Mouse (Mus musculus) liver, embryonic 14.5 days (tissue): Measurements from ENCODE around the gene Dmrtc2. TPM values are rescaled to one million over a fixed set of nuclear protein-coding genes. Genes with fewer than 3 reads are reported as not detected.
"Not testable (repeated sequence)": the region's sequence is repeated elsewhere in the genome, so short reads cannot be mapped to it uniquely, and the experiment has no call there.

Source experiments
- ATAC-seq: fragments of 200-750 bp; cut with Nextera tagmentation; 2 replicates; pipeline ENCODE4 v1.8.0; 2017; ENCODE audit warnings: moderate number of reproducible peaks, mild to moderate bottlenecking, moderate library complexity; ENCODE audit not compliant: insufficient read depth
- DNase-seq, 3 experiments: peaks; one replicate each; pipeline ENCODE4 v3.0.0-alpha.2; 2012 to 2013; ENCODE audit warnings: low read depth in 3 of 3, low spot score in 3 of 3
- H3K27ac ChIP-seq: fragments of 300-500 bp; sonication (generic); 2 replicates; pipeline ENCODE4 v1.5.1; 2014; ENCODE audit warnings: moderate library complexity, mild to moderate bottlenecking, control low read depth, inconsistent platforms
- H3K27me3 ChIP-seq: fragments of 300-500 bp; sonication (generic); 2 replicates; pipeline ENCODE4 v1.6.1; 2014; ENCODE audit warnings: mild to moderate bottlenecking, low read length, moderate library complexity; ENCODE audit not compliant: control insufficient read depth, insufficient read depth
- H3K36me3 ChIP-seq: fragments of 300-500 bp; sonication (generic); replicated peaks from 2 replicates; pipeline ENCODE4 v1.6.1; 2014; ENCODE audit warnings: low read depth; ENCODE audit not compliant: control insufficient read depth, insufficient read depth
- H3K4me1 ChIP-seq, 2 experiments: fragments of 200-500 bp in 1 of 2; fragments of 300-500 bp in 1 of 2; sonication (generic) in 1 of 2; replicated peaks; 2 replicates each; pipeline ENCODE4 v1.6.1; 2012 to 2014; ENCODE audit warnings: antibody characterized with exemption in 1 of 2, inconsistent platforms in 1 of 2, low read length in 1 of 2; ENCODE audit not compliant: control insufficient read depth in 2 of 2, insufficient read depth in 2 of 2
- H3K4me2 ChIP-seq: fragments of 300-500 bp; sonication (generic); 2 replicates; pipeline ENCODE4 v1.6.1; 2014; ENCODE audit warnings: low read depth, mild to moderate bottlenecking, control low read depth, moderate library complexity
- H3K4me3 ChIP-seq, 2 experiments: fragments of 200-500 bp in 1 of 2; fragments of 300-500 bp in 1 of 2; sonication (generic) in 1 of 2; 2 replicates each; pipeline ENCODE4 v1.5.1; 2012 to 2014; ENCODE audit warnings: low read depth in 2 of 2, low read length in 2 of 2, mild to moderate bottlenecking in 2 of 2, control low read depth in 1 of 2, inconsistent platforms in 1 of 2, moderate library complexity in 1 of 2; ENCODE audit not compliant: insufficient read depth in 1 of 2
- H3K9ac ChIP-seq: fragments of 300-500 bp; sonication (generic); replicated peaks from 2 replicates; pipeline ENCODE4 v1.6.1; 2014; ENCODE audit warnings: mild to moderate bottlenecking, control low read depth, moderate library complexity
- H3K9me3 ChIP-seq: fragments of 300-500 bp; sonication (generic); 2 replicates; pipeline ENCODE4 v1.6.1; 2016; ENCODE audit warnings: low read length, mixed read lengths; ENCODE audit not compliant: control insufficient read depth
- CTCF ChIP-seq: IDR thresholded peaks from 2 replicates; pipeline ENCODE4 v1.5.1; 2016; ENCODE audit warnings: antibody characterized with exemption, low read depth, control low read depth
- EP300 ChIP-seq: IDR thresholded peaks from 2 replicates; pipeline ENCODE4 v1.6.1; 2016; ENCODE audit warnings: antibody characterized with exemption, low read depth
- WGBS: fragments of 180-500 bp; shearing (Covaris S2); extraction: QIAGEN DNeasy Blood & Tissue Kit; methylation state at CpG from one replicate; pipeline ENCODE4 v1.1.7; 2014; ENCODE audit not compliant: insufficient replicate concordance; 5-methylcytosine and 5-hydroxymethylcytosine counted together
- polyA plus RNA-seq, 2 experiments: library from polyadenylated mRNA; depleted of rRNA in 1 of 2; stranded (reverse) in 1 of 2; unstranded in 1 of 2; fragments of >200 nt; fragmentation: Nextera tagmentation in 1 of 2; extraction: Ambion mirVana in 1 of 2; gene quantifications; 2 replicates each; pipeline versions ENCODE4 v1.2.1 to v1.2.3; 2012 to 2014

Gene Dmrtc2
- polyA plus RNA-seq, 2 experiments, result not detected

DNA sequence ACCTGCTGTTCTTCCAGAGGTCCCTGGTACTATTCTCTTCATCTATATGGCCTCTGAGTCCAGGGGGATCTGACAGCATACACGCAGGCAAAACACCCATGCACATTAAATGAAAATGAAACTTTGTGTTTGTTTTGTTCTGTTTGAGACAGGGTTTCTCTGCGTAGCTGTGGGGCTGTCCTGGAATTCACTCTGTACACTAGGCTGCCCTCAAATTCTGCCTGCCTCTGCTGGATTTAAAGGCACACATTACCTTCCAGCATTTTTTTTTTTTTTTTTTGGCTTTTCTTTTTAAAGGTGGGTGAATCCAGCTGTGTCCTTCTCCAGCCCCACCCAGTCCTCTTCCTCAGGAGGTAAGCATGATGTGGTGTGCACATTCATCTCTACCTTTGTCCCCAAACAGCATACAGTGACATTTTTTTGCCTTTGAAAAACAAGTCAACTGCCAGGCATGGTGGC, 22.3 kb downstream of the Dmrtc2 start:
- no peak overlapping the region for H3K4me2 ChIP-seq
- H3K27ac ChIP-seq, result peak overlapping the region; percentile 3; the same call in 1 of the 2 replicates
- DNase-seq (no peak), ATAC-seq (no peak)
- peaks cover 32% of the 10 kb centered on the region for H3K36me3 ChIP-seq
- no peak overlapping the region for H3K9ac ChIP-seq
- 66% methylated on average over 2 of the region's 2 CpGs for WGBS
- H3K27me3 ChIP-seq, result no peaks in the 10 kb centered on the region
- no peak for TF ChIP-seq CTCF
- no peak for TF ChIP-seq EP300
- H3K9me3 ChIP-seq, result no peaks in the 10 kb centered on the region
- H3K4me1 ChIP-seq, result peaks cover 0 to 5% of the 10 kb centered on the region in 2 experiments; a peak in 2 of 4 replicates
- H3K4me3 ChIP-seq, result no peak overlapping the region

DNA sequence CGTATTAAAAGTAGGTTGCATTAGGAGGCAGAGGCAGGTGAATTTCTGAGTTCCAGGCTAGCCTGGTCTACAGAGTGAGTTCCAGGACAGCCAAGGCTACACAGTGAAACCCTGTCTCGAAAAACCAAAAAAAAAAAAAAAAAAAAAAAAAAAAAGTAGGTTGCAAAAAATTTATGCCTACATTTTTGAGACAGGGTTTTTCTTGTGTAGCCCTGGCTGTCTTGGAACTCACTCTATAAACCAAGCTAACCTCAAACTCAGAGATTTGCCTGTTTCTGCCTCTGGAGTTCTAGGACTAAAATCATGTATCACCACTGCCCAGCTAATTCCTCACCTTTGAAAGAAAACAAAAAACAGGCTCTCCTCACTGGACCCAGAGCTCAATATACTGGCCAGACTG, 25.9 kb downstream of the Dmrtc2 start:
- not testable (repeated sequence) for H3K4me3 ChIP-seq, H3K9me3 ChIP-seq, H3K36me3 ChIP-seq, ATAC-seq, H3K27ac ChIP-seq, DNase-seq, H3K4me2 ChIP-seq, H3K4me1 ChIP-seq, H3K27me3 ChIP-seq, H3K9ac ChIP-seq
- WGBS, result 64% methylated on average over 2 of the region's 2 CpGs

DNA sequence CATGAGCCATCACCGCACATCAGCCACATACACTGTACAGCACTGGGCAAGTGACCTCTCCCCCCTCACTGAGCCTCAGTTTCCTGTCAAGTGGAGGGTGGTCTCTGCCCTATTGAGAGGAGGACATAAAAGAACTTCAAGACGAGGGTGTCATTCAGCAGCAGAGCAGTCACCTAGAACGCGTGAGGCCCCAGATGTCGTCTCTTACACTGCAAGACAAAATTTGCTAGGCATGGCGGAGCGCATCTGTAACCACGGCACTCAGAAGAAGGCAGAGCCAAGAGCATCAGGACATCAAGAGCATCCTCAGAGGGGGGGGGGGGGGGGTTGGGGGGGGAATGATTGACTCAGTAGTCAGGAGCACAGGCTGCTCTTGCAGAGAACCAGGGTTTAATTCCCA, 26.4 kb downstream of the Dmrtc2 start:
- 83% methylated on average over 8 of the region's 8 CpGs for WGBS
- Histone ChIP-seq H3K9ac (no peak overlapping the region), H3K27ac (no peak overlapping the region), H3K4me1 (no peaks in the 10 kb centered on the region), H3K36me3 (no peaks in the 10 kb centered on the region), H3K9me3 (no peaks in the 10 kb centered on the region), H3K27me3 (no peaks in the 10 kb centered on the region), H3K4me3 (no peak overlapping the region), H3K4me2 (no peak overlapping the region)
- TF ChIP-seq CTCF (no peak), EP300 (no peak)
- ATAC-seq (no peak), DNase-seq (no peak)

DNA sequence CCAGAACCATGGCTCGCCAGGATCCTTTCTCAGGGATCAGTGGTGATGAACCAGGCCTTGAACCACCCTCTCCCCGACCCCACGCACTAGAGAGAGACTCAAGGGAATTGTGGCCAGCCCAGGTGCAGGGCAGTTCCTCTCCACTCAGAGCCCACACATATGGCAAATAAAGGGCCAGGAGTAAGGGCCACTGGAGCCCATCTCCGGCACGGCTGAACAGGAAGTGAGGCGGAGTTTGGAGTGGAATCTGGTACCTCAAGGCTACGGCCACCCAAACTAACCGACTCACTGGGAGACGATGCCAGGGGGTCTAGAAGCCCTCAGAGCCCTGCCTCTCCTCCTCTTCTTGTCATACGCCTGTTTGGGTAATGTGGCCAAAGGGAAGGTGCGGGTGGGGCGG, 27.4 kb downstream of the Dmrtc2 start, which contains the start of gene Cd79a:
Cd79a (plus strand) TSS at position 158 of the 400 bp plus-strand sequence.
- H3K4me2 ChIP-seq, result no peak within 1 kb of the TSS
- no peak for TF ChIP-seq CTCF
- TF ChIP-seq EP300, result no peak
- H3K9ac ChIP-seq, result no peak within 1 kb of the TSS
- DNase-seq, result no peak
- WGBS, result 56% methylated on average over 12 of the region's 12 CpGs
- H3K27me3 ChIP-seq, result no peaks in the 10 kb centered on the region
- no peak within 1 kb of the TSS for H3K4me3 ChIP-seq
- peaks cover 6% of the 10 kb centered on the region in 2 experiments for H3K4me1 ChIP-seq
- no peak for ATAC-seq
- no peak within 1 kb of the TSS for H3K27ac ChIP-seq
- H3K36me3 ChIP-seq, result no peaks in the 10 kb centered on the region
- H3K9me3 ChIP-seq, result no peaks in the 10 kb centered on the region

DNA sequence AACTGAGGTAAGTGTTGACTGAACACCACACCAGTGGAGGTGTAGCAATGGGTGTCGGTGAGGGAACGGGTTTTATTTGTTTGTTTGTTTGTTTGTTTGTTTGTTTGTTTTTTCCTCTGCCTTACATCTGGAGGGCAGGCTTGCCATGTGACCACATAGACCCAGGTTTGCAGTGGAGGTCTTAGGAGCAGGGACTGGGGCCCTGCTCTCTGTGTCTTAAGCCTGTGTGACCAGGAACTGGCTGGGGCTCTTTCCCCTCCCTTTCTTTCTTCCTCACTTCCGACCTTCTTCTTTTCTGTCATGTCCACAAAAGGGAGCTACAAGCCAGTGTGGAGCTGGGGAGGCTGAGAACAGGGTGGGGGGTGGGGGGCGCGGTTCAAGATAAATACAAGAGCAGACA, 28.1 kb downstream of the Dmrtc2 start:
- no peak for DNase-seq
- no peak overlapping the region for H3K4me3 ChIP-seq
- no peak for ATAC-seq
- no peak overlapping the region for H3K9ac ChIP-seq
- H3K27ac ChIP-seq, result no peak overlapping the region
- H3K27me3 ChIP-seq, result no peaks in the 10 kb centered on the region
- H3K4me2 ChIP-seq, result no peak overlapping the region
- TF ChIP-seq CTCF (no peak), EP300 (no peak)
- no peaks in the 10 kb centered on the region for H3K36me3 ChIP-seq
- peaks cover 10 to 11% of the 10 kb centered on the region in 2 experiments for H3K4me1 ChIP-seq
- 62% methylated on average over 5 of the region's 5 CpGs for WGBS
- no peaks in the 10 kb centered on the region for H3K9me3 ChIP-seq

DNA sequence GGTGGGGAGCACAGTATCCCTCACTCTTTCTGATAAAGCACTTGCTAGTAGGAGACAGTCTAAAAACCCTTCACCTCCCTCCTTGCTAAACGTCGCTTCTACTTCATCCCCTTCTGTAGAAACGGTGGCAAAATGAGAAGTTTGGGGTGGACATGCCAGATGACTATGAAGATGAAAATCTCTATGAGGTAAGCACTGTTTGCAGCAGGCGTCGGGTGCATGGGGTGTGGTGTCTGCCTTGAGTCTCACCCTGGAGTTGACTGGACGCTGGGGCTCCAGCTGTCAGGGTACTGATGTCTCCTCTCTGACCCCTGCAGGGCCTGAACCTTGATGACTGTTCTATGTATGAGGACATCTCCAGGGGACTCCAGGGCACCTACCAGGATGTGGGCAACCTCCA, 31.3 kb downstream of the Dmrtc2 start:
- no peak for ATAC-seq
- no peak overlapping the region for H3K9ac ChIP-seq
- peaks cover 14 to 27% of the 10 kb centered on the region in 2 experiments for H3K4me1 ChIP-seq
- WGBS, result 34% methylated on average over 6 of the region's 6 CpGs
- no peaks in the 10 kb centered on the region for H3K36me3 ChIP-seq
- TF ChIP-seq EP300 (no peak), CTCF (no peak)
- H3K9me3 ChIP-seq, result no peaks in the 10 kb centered on the region
- H3K4me2 ChIP-seq, result no peak overlapping the region
- no peak for DNase-seq
- H3K27ac ChIP-seq, result no peak overlapping the region
- no peaks in the 10 kb centered on the region for H3K27me3 ChIP-seq
- H3K4me3 ChIP-seq, result no peak overlapping the region
